Mouse (Mus musculus) neural tube, embryonic 13.5 days (tissue): ENCODE measurements around the gene Fkbp9. TPM values are rescaled to one million over a fixed set of nuclear protein-coding genes. Genes with fewer than 3 reads are reported as not detected.
"Not testable (repeated sequence)": the region's sequence is repeated elsewhere in the genome, so short reads cannot be mapped to it uniquely, and the experiment has no call there.

ENCODE experiments used
- ATAC-seq: fragments of 200-750 bp; cut with Nextera tagmentation; 2 replicates; pipeline ENCODE4 v1.8.0; 2017; ENCODE audit warnings: low read depth, mild to moderate bottlenecking, moderate TSS enrichment, moderate library complexity
- H3K27ac ChIP-seq: fragments of 300-500 bp; sonication (generic); replicated peaks from 2 replicates; pipeline ENCODE4 v1.5.1; 2015; ENCODE audit warnings: moderate library complexity, mild to moderate bottlenecking, inconsistent platforms
- H3K27me3 ChIP-seq: fragments of 300-500 bp; sonication (generic); 2 replicates; pipeline ENCODE4 v1.6.1; 2015; ENCODE audit warnings: mild to moderate bottlenecking, inconsistent platforms
- H3K36me3 ChIP-seq: fragments of 300-500 bp; sonication (generic); 2 replicates; pipeline ENCODE4 v1.6.1; 2015; ENCODE audit warnings: mild to moderate bottlenecking, inconsistent platforms
- H3K4me1 ChIP-seq: fragments of 300-500 bp; sonication (generic); replicated peaks from 2 replicates; pipeline ENCODE4 v1.6.1; 2015; ENCODE audit warnings: inconsistent platforms
- H3K4me2 ChIP-seq: fragments of 300-500 bp; sonication (generic); 2 replicates; pipeline ENCODE4 v1.6.1; 2015; ENCODE audit warnings: inconsistent platforms, mild to moderate bottlenecking, moderate library complexity
- H3K4me3 ChIP-seq: fragments of 300-500 bp; sonication (generic); 2 replicates; pipeline ENCODE4 v1.5.1; 2015; ENCODE audit warnings: mild to moderate bottlenecking, inconsistent platforms
- H3K9ac ChIP-seq: fragments of 300-500 bp; sonication (generic); 2 replicates; pipeline ENCODE4 v1.6.1; 2015; ENCODE audit warnings: moderate library complexity, mild to moderate bottlenecking, inconsistent platforms
- H3K9me3 ChIP-seq: fragments of 300-500 bp; sonication (generic); 2 replicates; pipeline ENCODE4 v1.6.1; 2016; ENCODE audit warnings: inconsistent platforms
- WGBS: fragments of 180-500 bp; shearing (Covaris S2); methylation state at CpG from one replicate; pipeline ENCODE4 v1.1.7; 2015; 5-methylcytosine and 5-hydroxymethylcytosine counted together
- polyA plus RNA-seq: library from polyadenylated mRNA; unstranded; fragments of >200 nt; fragmentation: Nextera tagmentation; extraction: Ambion mirVana; gene quantifications from 2 replicates; pipeline ENCODE4 v1.2.1, GENCODE M21; 2015

Gene Fkbp9
- polyA plus RNA-seq, 1 experiment from 2014 or later = 48.3 TPM

DNA sequence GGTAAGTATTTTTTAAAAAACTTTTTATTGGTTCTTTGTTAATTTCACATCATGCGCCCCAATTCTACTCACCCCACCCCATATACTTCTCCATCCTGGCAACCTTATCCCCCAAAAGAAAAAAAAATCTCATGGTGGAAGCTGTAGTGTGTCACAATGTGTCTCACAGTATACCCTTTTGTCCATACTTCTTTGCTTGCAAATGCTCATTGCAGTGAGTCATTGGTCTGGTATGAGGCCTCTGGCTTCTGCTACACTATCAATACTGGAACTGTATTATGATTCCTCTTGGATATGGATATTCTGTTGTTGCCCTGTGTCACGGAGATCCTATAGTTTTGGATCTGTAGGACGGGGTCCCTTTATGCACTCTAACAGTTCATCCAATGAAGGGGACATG, 17.1 kb downstream of the Fkbp9 start:
- Histone ChIP-seq H3K27ac (no peak overlapping the region), H3K4me1 (no peaks in the 10 kb centered on the region), H3K4me3 (no peak overlapping the region), H3K9me3 (no peaks in the 10 kb centered on the region), H3K4me2 (no peak overlapping the region), H3K36me3 (no peaks in the 10 kb centered on the region), H3K27me3 (no peaks in the 10 kb centered on the region), H3K9ac (no peak overlapping the region)
- 85% methylated on average over 3 of the region's 3 CpGs for WGBS
- no peak for ATAC-seq

DNA sequence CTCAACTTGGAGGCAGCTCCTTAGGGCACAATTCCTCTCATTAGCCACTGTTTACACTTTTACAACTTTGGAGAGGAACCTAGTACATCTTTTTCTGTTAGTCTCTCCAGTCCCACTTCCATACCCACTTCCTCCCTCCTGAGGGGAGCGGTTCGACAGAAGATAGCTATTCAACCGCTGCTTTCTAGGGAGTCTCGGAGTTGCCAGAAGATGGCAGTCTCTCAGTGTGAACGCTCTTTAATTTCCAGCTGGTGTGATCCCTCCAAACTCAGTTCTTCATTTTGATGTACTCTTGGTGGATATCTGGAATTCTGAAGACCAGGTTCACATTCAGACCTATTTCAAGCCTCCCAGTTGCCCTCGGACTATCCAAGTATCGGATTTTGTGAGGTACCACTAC, 18.5 kb downstream of the Fkbp9 start:
- Histone ChIP-seq H3K4me1 (no peaks in the 10 kb centered on the region), H3K4me2 (no peak overlapping the region), H3K27ac (no peak overlapping the region), H3K27me3 (no peaks in the 10 kb centered on the region), H3K9me3 (no peaks in the 10 kb centered on the region), H3K4me3 (no peak overlapping the region), H3K36me3 (no peaks in the 10 kb centered on the region), H3K9ac (no peak overlapping the region)
- 77% methylated on average over 7 of the region's 7 CpGs for WGBS
- ATAC-seq = no peak

DNA sequence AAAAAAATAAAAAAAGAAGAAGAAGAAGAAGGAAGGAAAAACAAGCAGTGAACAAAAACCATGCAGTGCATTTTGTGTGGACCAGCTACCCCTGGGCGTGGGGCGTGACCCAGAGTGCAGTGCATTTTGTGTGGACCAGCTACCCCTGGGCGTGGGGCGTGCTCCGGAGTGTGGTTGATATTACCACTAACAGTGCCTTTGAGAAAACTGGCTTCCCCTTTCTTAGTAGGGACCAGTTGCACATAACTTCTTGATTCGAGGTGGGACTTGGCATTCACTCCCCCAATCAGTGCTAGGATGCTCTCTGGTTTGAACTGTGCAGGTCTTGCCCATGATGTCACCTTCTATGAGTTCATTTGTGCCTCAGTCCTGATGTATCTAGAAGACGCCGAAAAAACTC, 22.9 kb downstream of the Fkbp9 start:
- Histone ChIP-seq H3K9ac (no peak overlapping the region), H3K27ac (no peak overlapping the region), H3K9me3 (no peaks in the 10 kb centered on the region), H3K36me3 (0 out of 2 replicates have a peak, but pooled peaks cover 5% of the 10 kb centered on the region), H3K4me3 (no peak overlapping the region), H3K27me3 (no peaks in the 10 kb centered on the region), H3K4me2 (no peak overlapping the region), H3K4me1 (no peaks in the 10 kb centered on the region)
- ATAC-seq = no peak
- 91% methylated on average over 8 of the region's 8 CpGs for WGBS

DNA sequence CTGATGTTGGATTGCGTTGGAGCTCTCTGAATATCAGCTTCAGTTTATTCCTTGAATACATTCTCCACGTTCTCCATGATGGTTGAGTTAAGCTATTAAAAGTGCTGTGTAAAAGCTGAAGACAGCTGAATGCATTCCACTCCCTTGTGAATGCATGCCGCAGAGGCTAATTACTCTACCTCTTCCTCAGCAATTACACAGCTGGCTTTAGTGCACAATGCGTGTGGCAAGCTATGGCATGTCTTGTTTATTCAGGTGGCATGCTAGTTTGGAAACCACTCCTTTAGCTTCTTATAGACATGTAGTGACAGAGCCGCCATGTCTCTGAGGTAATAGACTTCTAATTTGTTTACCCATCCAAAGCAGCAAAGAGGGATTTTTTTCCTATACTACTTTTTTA, 24.9 kb downstream of the Fkbp9 start:
- no peak overlapping the region for H3K4me3 ChIP-seq
- H3K9me3 ChIP-seq = no peaks in the 10 kb centered on the region
- H3K4me2 ChIP-seq = no peak overlapping the region
- H3K27ac ChIP-seq = no peak overlapping the region
- ATAC-seq = no peak
- H3K36me3 ChIP-seq = 0 out of 2 replicates have a peak, but pooled peaks cover 5% of the 10 kb centered on the region
- H3K27me3 ChIP-seq = no peaks in the 10 kb centered on the region
- no peaks in the 10 kb centered on the region for H3K4me1 ChIP-seq
- H3K9ac ChIP-seq = no peak overlapping the region
- WGBS = 57% methylated on average over 5 of the region's 5 CpGs

DNA sequence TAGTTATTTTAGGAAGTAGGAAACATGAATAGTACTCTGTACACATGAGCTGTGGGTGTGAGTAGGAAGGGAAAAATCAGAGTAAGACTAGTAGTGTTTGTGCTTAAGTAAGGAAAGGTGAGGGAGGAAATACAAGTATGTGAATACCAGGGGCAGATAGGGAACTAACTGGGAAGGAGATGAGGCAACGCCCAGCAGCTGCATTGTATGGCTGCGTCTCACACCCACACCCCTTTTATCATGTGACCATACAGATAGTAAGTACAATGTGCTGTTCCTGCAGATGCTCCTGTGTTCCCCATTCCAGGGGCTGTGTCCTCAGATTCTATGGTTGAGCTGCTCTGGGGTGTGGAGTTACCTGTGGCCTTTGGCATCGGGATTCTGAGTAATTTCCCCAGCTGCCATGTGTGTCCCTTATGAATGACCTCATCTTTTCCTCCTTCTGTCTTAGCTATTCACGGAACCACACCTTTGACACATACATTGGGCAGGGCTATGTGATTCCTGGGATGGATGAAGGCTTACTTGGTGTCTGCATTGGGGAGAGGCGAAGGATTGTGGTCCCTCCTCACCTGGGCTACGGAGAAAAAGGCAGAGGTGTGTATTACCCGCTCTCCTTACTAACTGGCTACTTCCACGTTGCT, 28.5 kb downstream of the Fkbp9 start:
- Histone ChIP-seq H3K4me2 (no peak overlapping the region), H3K36me3 (0 out of 2 replicates have a peak, but pooled peaks cover 5% of the 10 kb centered on the region), H3K9me3 (no peaks in the 10 kb centered on the region), H3K4me1 (no peaks in the 10 kb centered on the region), H3K27ac (no peak overlapping the region), H3K9ac (no peak overlapping the region), H3K27me3 (no peaks in the 10 kb centered on the region), H3K4me3 (no peak overlapping the region)
- no peak for ATAC-seq
- 96% methylated on average over 8 of the region's 8 CpGs for WGBS

DNA sequence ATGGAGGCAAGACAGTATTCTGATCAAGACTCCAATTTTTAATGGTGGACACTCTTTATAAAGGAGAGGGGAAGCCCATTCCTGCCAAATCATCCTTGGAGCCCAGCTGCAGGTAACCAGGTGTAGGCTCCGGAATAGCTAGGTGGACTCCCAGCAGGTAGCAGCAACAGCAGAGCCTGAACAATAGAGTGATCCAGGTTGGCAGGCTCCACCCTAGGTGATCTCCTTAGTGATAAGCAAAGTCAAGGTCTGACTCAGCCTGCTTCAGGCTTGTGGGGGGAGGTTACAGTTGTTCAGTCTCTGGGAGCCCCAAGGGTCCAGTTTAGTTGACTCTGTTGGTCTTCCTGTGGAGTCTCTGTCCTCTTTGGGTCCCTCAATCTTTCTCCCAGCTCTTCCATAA, 35.0 kb downstream of the Fkbp9 start:
- 84% methylated on average over 1 of the region's 1 CpGs for WGBS
- ATAC-seq, H3K4me2 ChIP-seq, H3K4me3 ChIP-seq, H3K9me3 ChIP-seq, H3K36me3 ChIP-seq, H3K27me3 ChIP-seq, H3K27ac ChIP-seq, H3K9ac ChIP-seq, H3K4me1 ChIP-seq: not testable (repeated sequence)

DNA sequence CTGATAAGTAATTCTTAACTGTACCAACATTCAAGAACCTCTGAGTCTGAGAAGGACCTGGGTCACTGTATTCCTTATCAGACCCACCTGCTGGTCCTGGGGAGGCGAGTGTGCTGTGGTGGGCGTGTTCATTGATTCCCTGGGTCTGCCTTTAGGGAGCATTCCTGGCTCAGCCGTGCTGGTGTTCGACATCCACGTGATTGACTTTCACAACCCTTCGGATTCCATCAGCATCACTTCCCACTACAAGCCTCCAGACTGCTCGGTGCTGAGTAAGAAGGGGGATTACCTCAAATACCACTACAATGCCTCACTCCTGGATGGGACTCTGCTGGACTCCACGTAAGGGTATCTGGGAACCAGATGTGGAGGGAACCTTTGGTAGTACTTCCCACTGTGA, 36.7 kb downstream of the Fkbp9 start:
- H3K27me3 ChIP-seq = no peaks in the 10 kb centered on the region
- no peak overlapping the region for H3K27ac ChIP-seq
- no peak overlapping the region for H3K4me3 ChIP-seq
- ATAC-seq = no peak
- H3K36me3 ChIP-seq = no peaks in the 10 kb centered on the region
- no peaks in the 10 kb centered on the region for H3K9me3 ChIP-seq
- H3K4me1 ChIP-seq = no peaks in the 10 kb centered on the region
- no peak overlapping the region for H3K9ac ChIP-seq
- WGBS = 82% methylated on average over 8 of the region's 8 CpGs
- no peak overlapping the region for H3K4me2 ChIP-seq

DNA sequence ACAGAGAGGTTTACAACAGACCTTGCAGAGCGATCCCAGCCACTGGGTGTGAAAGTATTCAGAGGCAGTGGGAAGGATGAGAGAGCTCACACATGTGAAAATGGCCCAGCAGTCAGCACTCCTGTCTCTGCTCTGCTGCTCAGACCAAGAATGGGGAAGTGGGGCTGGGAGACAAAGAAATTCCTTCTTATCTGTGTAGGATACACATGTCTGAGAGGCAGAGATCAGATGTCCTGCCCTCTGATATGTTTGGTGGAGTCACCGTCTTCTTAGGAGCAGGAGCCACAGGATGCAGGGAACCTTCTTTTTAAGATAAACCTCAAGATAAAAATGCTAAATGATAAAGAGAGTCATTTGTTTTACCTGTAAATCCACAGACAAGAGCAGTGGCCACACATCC, 38.2 kb downstream of the Fkbp9 start:
- no peaks in the 10 kb centered on the region for H3K9me3 ChIP-seq
- no peak overlapping the region for H3K4me2 ChIP-seq
- H3K9ac ChIP-seq = no peak overlapping the region
- ATAC-seq = no peak
- no peak overlapping the region for H3K27ac ChIP-seq
- WGBS = 97% methylated on average over 2 of the region's 2 CpGs
- H3K36me3 ChIP-seq = no peaks in the 10 kb centered on the region
- no peaks in the 10 kb centered on the region for H3K27me3 ChIP-seq
- H3K4me1 ChIP-seq = no peaks in the 10 kb centered on the region
- H3K4me3 ChIP-seq = no peak overlapping the region

DNA sequence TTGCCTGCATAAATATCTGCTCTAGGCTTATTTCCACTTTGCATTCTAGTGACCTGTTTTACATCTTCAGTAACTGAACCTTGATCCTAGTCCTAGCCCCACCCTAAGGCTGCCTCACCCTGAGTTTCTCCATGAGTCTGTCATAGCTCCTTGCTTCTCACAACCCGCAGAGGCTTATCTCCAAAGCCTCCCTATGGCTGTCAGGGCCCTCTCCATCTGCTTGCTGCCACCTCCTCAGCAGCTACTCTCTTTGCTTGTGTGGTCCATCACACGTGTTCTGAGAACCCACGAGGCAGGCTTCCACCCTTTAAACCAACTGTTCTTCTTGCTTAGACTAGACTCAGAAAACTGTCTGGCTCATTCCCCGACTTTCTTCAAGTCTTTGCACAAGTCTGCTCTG, 45.0 kb downstream of the Fkbp9 start:
- H3K9ac ChIP-seq = no peak overlapping the region
- H3K9me3 ChIP-seq = no peaks in the 10 kb centered on the region
- WGBS = 91% methylated on average over 4 of the region's 4 CpGs
- no peak overlapping the region for H3K27ac ChIP-seq
- H3K4me3 ChIP-seq = no peak overlapping the region
- H3K4me2 ChIP-seq = no peak overlapping the region
- H3K27me3 ChIP-seq = no peaks in the 10 kb centered on the region
- peaks cover 21% of the 10 kb centered on the region for H3K36me3 ChIP-seq
- H3K4me1 ChIP-seq = no peaks in the 10 kb centered on the region
- ATAC-seq = no peak

DNA sequence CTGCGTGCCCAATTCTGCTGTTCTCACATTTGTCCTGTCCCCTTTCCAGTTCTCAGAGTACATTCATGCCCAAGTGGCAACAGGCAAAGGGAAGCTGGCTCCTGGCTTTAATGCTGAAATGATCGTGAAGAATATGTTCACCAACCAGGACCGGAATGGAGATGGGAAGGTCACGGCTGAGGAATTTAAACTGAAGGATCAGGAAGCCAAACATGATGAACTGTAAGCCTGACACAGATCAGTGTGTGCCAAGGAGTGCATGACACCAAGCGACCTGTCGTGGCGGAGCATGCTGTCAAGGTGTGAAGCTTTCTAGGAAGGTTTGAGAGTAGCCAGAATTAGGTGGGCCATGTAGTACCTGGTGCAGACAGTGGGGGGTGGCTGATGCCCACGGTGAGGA, 46.1 kb downstream of the Fkbp9 start:
- 95% methylated on average over 8 of the region's 8 CpGs for WGBS

DNA sequence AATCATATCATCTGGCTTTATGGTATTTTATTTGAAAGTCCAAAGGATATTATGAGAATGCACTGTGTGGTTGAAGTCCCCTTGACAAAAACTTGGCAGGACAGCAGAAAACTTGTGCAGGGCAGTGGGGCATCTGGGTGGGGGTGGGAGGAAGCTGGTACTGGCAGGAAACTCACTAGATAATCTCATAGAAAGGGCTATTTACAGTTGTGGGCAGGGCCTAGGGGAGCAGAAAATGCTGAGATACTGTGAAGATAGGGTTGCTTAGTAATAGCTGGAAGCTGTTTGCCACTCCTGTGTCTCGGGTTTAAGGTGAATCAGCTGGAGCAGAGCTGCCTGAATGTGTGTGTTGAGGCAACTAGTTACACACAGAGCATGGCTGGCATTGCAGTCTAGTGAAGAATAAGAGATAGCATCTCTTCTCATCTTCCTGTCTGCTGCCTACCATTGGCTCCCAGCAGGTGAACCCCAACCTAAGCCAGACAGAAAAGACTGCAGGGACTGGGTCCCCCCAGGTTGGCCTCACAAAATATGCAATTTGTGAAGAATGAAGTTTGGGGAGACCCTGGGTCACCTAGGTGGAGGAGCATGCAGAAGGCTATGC, 47.6 kb downstream of the Fkbp9 start:
- Histone ChIP-seq H3K36me3 (peaks cover 40% of the 10 kb centered on the region), H3K27me3 (no peaks in the 10 kb centered on the region), H3K4me3 (no peak overlapping the region), H3K9me3 (no peaks in the 10 kb centered on the region), H3K9ac (no peak overlapping the region), H3K4me1 (no peaks in the 10 kb centered on the region), H3K4me2 (no peak overlapping the region), H3K27ac (no peak overlapping the region)
- no peak for ATAC-seq
- WGBS = 91% methylated on average over 1 of the region's 1 CpGs

More for the DNA sequence above, 46.1 kb downstream of the Fkbp9 start:
- no peak overlapping the region for H3K4me2 ChIP-seq
- H3K9me3 ChIP-seq = no peaks in the 10 kb centered on the region
- no peak for ATAC-seq
- no peaks in the 10 kb centered on the region for H3K4me1 ChIP-seq
- H3K36me3 ChIP-seq = peaks cover 31% of the 10 kb centered on the region
- no peak overlapping the region for H3K4me3 ChIP-seq
- H3K27ac ChIP-seq = no peak overlapping the region
- no peak overlapping the region for H3K9ac ChIP-seq
- H3K27me3 ChIP-seq = no peaks in the 10 kb centered on the region

DNA sequence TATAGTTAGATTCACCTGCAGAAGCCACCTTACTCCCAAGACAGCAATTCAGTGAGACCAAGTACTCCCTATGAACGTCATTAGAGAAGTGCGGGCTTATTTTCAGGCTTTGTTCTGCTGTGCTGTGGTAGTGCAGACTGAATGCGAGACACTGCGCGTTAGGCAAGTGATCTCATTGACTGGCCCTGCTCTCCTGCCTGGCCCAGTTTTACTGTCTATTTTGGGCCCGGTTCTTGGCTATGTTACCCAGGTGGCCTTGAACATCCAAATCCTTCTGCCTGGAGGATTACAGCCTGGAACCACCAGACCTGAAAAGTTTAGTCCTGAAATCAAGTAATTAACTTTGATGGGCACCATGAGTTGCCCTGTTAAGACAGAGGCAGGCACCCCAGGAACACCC, 56.7 kb downstream of the Fkbp9 start:
- Histone ChIP-seq H3K27ac (no peak overlapping the region), H3K4me1 (no peaks in the 10 kb centered on the region), H3K27me3 (no peaks in the 10 kb centered on the region), H3K36me3 (peaks cover 52% of the 10 kb centered on the region), H3K9ac (no peak overlapping the region), H3K4me3 (no peak overlapping the region), H3K9me3 (no peaks in the 10 kb centered on the region; the same call in 1 of the 2 replicates), H3K4me2 (no peak overlapping the region)
- WGBS = 92% methylated on average over 6 of the region's 6 CpGs
- no peak for ATAC-seq

DNA sequence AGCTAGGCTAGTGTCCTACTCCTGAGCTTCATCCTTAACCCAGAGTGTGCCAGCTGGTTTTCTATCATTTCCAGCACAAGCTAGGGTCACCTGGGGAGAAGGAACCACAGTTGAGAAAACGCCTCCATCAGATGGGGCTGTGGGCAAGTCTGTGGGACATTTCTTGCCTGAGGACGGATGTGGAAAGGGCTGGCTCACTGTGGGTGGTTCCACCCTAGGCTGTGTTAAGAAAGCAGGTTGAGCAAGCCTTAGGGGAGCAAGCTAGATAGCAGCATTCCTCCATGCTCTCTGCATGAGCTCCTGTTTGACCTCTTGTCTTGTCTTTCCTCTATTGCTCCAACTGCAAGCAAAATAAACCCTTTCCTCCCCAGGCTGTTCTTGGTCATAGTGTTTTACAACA, 58.9 kb downstream of the Fkbp9 start:
- H3K36me3 ChIP-seq = peaks cover 42% of the 10 kb centered on the region
- no peak overlapping the region for H3K4me3 ChIP-seq
- no peak overlapping the region for H3K4me2 ChIP-seq
- H3K9ac ChIP-seq = no peak overlapping the region
- no peaks in the 10 kb centered on the region; the same call in 1 of the 2 replicates for H3K9me3 ChIP-seq
- H3K27ac ChIP-seq = no peak overlapping the region
- no peak for ATAC-seq
- H3K27me3 ChIP-seq = no peaks in the 10 kb centered on the region
- H3K4me1 ChIP-seq = no peaks in the 10 kb centered on the region
- 91% methylated on average over 2 of the region's 2 CpGs for WGBS
